25 mouse cellular contexts compared by ENCODE assay signal in genomic region chr11:105465488-105465887, GRCm38 (mm10). TPM values are rescaled to one million over a fixed set of nuclear protein-coding genes. Genes with fewer than 3 reads are reported as not detected.
"Had no signal": no experiment of that assay in that cellular context is flagged by ENCODE, and none has a peak within 500 bp of the region (broad histone marks: within the 10 kb centered on the region; RNA-seq: fewer than 3 reads in every experiment).

No protein-coding gene starts in this region.

- H3K27me3 ChIP-seq: midbrain, embryonic 12.5 days; neural tube, embryonic 12.5 days had no signal

- H3K36me3 ChIP-seq: midbrain, embryonic 10.5 days; midbrain, embryonic 12.5 days; neural tube, embryonic 12.5 days had no signal

- H3K4me1 ChIP-seq: neural tube, embryonic 12.5 days had no signal

- H3K27ac ChIP-seq: liver, embryonic 14.5 days; midbrain, embryonic 10.5 days; midbrain, embryonic 12.5 days; neural tube, embryonic 12.5 days had no signal

- DNase-seq: lung, adult 18-20 months; lung, embryonic 14.5 days; lung, postnatal 10 days; lung, postnatal 4 days; midbrain, embryonic 14.5 days; retina, postnatal 1 day; right cerebral cortex, adult 18-20 months; right cerebral cortex, postnatal 25 days; right cerebral cortex, postnatal 4 days; spleen, adult 18-20 months; thymus, adult 18-20 months; thymus, postnatal 14 days; thymus, postnatal 36 days had no signal

- ATAC-seq: midbrain, embryonic 16.5 days had no signal

- H3K4me3 ChIP-seq: midbrain, embryonic 10.5 days; midbrain, embryonic 12.5 days; myocyte; neural tube, embryonic 12.5 days had no signal

- H3K9me3 ChIP-seq: midbrain, embryonic 10.5 days; midbrain, embryonic 12.5 days; neural tube, embryonic 12.5 days had no signal

RNA-seq across cellular contexts. Expression of gene March10, which starts 9.0 kb away (rescaled TPM):
- total RNA-seq: megakaryocyte-erythroid progenitor cell, adult 5-6 weeks had no signal
- polyA plus RNA-seq: liver, embryonic 14.5 days; liver, embryonic 16.5 days; lung, embryonic 14.5 days; midbrain, embryonic 10.5 days; small intestine, adult 2 months; stomach, embryonic 14.5 days; stomach, embryonic 16.5 days; thymus, postnatal 0 days had no signal
